Mouse (Mus musculus) heart, embryonic 12.5 days (tissue): Measurements from ENCODE around the gene Gpr89. TPM values are rescaled to one million over a fixed set of nuclear protein-coding genes. Genes with fewer than 3 reads are reported as not detected.

Experiments
- ATAC-seq: fragments of 200-750 bp; cut with Nextera tagmentation; 2 replicates; pipeline ENCODE4 v1.8.0; 2017; ENCODE audit warnings: moderate TSS enrichment, moderate library complexity; ENCODE audit not compliant: insufficient number of reproducible peaks, low FRiP score
- H3K27ac ChIP-seq: fragments of 300-500 bp; sonication (generic); 2 replicates; pipeline ENCODE4 v1.5.1; 2016; ENCODE audit warnings: mild to moderate bottlenecking, moderate library complexity; ENCODE audit not compliant: poor library complexity, severe bottlenecking
- H3K27me3 ChIP-seq: fragments of 300-500 bp; sonication (generic); replicated peaks from 2 replicates; pipeline ENCODE4 v1.6.1; 2016; ENCODE audit warnings: mild to moderate bottlenecking, moderate library complexity
- H3K36me3 ChIP-seq: fragments of 300-500 bp; sonication (generic); 2 replicates; pipeline ENCODE4 v1.6.1; 2016; ENCODE audit warnings: mild to moderate bottlenecking, moderate library complexity
- H3K4me1 ChIP-seq: fragments of 300-500 bp; sonication (generic); replicated peaks from 2 replicates; pipeline ENCODE4 v1.6.1; 2016; ENCODE audit warnings: mild to moderate bottlenecking
- H3K4me2 ChIP-seq: fragments of 300-500 bp; sonication (generic); 2 replicates; pipeline ENCODE4 v1.6.1; 2016; ENCODE audit warnings: mild to moderate bottlenecking, moderate library complexity
- H3K4me3 ChIP-seq: fragments of 300-500 bp; sonication (generic); 2 replicates; pipeline ENCODE4 v1.5.1; 2016; ENCODE audit warnings: mild to moderate bottlenecking
- H3K9ac ChIP-seq: fragments of 300-500 bp; sonication (generic); 2 replicates; pipeline ENCODE4 v1.6.1; 2016; ENCODE audit warnings: mild to moderate bottlenecking, moderate library complexity
- H3K9me3 ChIP-seq: fragments of 300-500 bp; sonication (generic); replicated peaks from 2 replicates; pipeline ENCODE4 v1.6.1; 2016; ENCODE audit warnings: mild to moderate bottlenecking, moderate library complexity
- WGBS: fragments of 180-500 bp; shearing (Covaris S2); methylation state at CpG from one replicate; pipeline ENCODE4 v1.1.7; 2016; 5-methylcytosine and 5-hydroxymethylcytosine counted together
- polyA plus RNA-seq: library from polyadenylated mRNA; unstranded; fragments of >200 nt; fragmentation: Nextera tagmentation; extraction: Ambion mirVana; gene quantifications from 2 replicates; pipeline ENCODE4 v1.2.1, GENCODE M21; 2016

Gpr89 gene
- polyA plus RNA-seq, 1 experiment from 2014 or later, result 27.6 TPM

DNA sequence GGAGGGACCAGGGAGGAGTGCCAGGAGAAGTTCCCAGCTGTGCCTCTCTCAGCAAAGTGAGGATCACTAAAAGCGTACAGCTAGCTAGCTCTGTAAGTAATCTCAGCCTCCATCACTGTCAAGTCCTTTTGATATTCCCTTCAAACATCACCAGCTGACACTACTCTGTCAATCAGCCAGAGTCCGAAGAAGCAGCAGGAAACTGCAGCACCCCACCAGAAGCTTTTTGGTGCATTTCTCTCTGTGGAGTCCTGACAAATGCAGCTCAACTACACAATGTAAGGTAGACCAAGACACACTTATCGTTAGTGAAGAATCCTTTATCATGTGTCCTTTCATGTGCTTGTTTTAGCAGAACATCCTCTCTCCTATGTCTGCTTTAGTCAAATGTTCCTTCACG, 83.6 kb downstream of the Gpr89 start:
- Histone ChIP-seq H3K4me1 (no peaks in the 10 kb centered on the region), H3K36me3 (no peaks in the 10 kb centered on the region), H3K27me3 (0 out of 2 replicates have a peak, but pooled peaks cover 5% of the 10 kb centered on the region), H3K9me3 (peaks cover 6% of the 10 kb centered on the region), H3K9ac (no peak overlapping the region), H3K4me3 (no peak overlapping the region), H3K4me2 (no peak overlapping the region), H3K27ac (no peak overlapping the region)
- 74% methylated on average over 4 of the region's 4 CpGs for WGBS
- ATAC-seq, result no peak

DNA sequence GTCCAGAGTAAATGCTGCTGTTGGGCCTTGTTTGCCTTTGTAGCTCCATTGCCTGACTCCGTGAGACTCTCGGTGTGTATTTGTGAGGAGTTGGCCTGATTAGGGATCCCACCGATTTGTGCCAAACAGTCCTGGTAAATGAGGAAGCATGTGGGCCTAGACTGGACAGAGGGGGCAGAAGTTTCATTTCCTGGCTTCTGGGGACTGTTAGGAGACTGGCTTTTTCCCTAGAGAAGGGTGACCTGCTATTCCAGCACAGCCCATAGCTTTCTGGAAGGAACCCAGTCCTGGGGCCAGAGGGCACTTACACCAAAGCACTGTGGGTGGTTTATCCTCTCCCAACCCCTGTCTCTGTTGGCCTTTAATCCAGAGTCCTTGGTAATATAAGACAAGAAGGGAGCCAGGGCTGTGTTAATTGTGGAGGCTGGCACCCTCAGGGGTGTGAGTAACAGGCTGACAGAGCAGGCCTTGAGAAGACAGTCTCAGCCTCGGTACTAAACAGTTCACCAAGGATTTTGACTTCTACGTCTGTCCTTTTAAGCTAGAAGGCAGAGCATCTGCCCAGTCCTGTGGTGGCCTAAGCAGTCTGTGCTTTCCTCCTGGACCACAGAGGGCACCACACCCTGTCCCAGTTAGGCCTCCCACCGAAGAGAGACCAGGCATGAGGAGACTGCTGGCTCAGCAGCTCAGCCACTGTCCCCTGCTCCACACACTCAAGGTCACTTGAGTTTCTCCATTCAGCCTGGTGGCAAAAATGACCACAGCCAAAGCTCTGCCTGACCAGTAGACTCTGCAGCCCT, 84.8 kb downstream of the Gpr89 start:
- Histone ChIP-seq H3K4me2 (no peak overlapping the region), H3K4me1 (no peaks in the 10 kb centered on the region), H3K36me3 (no peaks in the 10 kb centered on the region), H3K4me3 (no peak overlapping the region), H3K9ac (no peak overlapping the region), H3K9me3 (peaks cover 6% of the 10 kb centered on the region), H3K27ac (no peak overlapping the region), H3K27me3 (0 out of 2 replicates have a peak, but pooled peaks cover 9% of the 10 kb centered on the region)
- no peak for ATAC-seq
- WGBS, result 68% methylated on average over 6 of the region's 6 CpGs

Other genes with a start within 250 kb of the Gpr89 start
- gene Ankrd35, start 235.2 kb downstream of the Gpr89 start, polyA plus RNA-seq, result 0.17 and 0.23 TPM in 2 replicates
- gene Pias3, start 209.0 kb downstream of the Gpr89 start, polyA plus RNA-seq, result 42.0 and 43.3 TPM in 2 replicates
- 6.2 and 6.9 TPM in 2 replicates for gene Nudt17, start 196.8 kb downstream of the Gpr89 start, polyA plus RNA-seq
- 27.6 and 32.5 TPM in 2 replicates for gene Polr3c, start 177.7 kb downstream of the Gpr89 start, polyA plus RNA-seq
- gene Rnf115, start 177.7 kb downstream of the Gpr89 start, polyA plus RNA-seq, result 54.5 and 56.5 TPM in 2 replicates
- gene Pdzk1, start 76.1 kb downstream of the Gpr89 start, polyA plus RNA-seq, result 0.36 TPM in 1 of 2 replicates, not detected in the other
- gene Cd160, start 76.0 kb downstream of the Gpr89 start, polyA plus RNA-seq, result 0.08 TPM in 1 of 2 replicates, not detected in the other
- 150 and 151 TPM in 2 replicates for gene Gja5, start 653 bp downstream of the Gpr89 start, polyA plus RNA-seq
- not detected in 2 replicates for gene Gja8, start 20.7 kb upstream of the Gpr89 start, polyA plus RNA-seq